Mouse (Mus musculus): Measurements from ENCODE around the gene D430041D05Rik.

- TF ChIP-seq POLR2A (IDR thresholded peaks at IDR 0.05; ENCODE audit: borderline replicate concordance, extremely low read depth, insufficient read depth, insufficient read length, poor library complexity, severe bottlenecking) (no peak), CTCF (IDR thresholded peaks at IDR 0.05; ENCODE audit: borderline replicate concordance, extremely low read depth, insufficient read depth, insufficient read length) (no peak)
Measured at GRCm38 (mm10) chr2:104351415-104352203, 59.2 kb downstream of the D430041D05Rik start.
